Mouse (Mus musculus): ENCODE measurements around the gene Exoc3l4.

- no peak for TF ChIP-seq POLR2A (IDR thresholded peaks at IDR 0.05; ENCODE audit: insufficient read depth, low read length)
- TF ChIP-seq EP300 (IDR thresholded peaks at IDR 0.05; ENCODE audit: insufficient read depth, low read depth, low read length) = no peak
Observed at GRCm38 (mm10) chr12:111434164-111434744, 17.4 kb downstream of the Exoc3l4 start.
